8 mouse cellular contexts compared by ENCODE assay signal in the genomic region with DNA sequence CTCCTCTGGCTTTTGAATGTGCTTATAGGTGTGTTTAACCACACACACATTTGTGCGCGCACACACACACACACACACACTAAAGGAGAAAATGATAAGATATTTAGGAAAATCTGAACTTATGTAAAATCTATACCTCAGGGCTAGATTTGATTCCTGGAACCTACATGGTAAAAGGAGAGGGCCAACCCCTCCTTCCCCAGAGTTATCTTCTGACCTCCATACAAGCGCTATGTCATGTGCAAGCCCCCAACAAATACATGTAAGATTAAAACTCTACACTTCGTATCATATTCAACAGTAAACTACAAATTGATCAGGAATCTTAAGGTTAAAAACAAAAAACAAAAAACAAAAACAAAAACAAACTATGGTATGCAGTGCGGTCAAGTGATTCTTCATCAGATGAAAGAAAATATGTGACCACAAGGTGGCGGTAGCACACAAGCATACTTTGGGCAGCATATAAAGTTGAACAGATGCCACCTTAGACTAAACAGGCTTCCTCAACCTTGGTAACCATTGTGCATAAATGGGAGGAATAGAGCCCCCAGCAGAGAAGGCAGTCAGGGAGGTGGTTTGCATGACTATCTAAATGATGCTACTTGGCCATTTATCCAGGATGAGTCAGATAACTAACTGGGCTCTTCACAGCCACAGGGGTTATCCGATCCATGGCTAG. TPM values are rescaled to one million over a fixed set of nuclear protein-coding genes. Genes with fewer than 3 reads are reported as not detected.
A peak's percentile ranks its signal among the peaks of the same experiment; 100 is the strongest.
DNase-seq lines count a peak whose midpoint lies in the region; ATAC-seq lines count a peak whose summit lies in the region.

No protein-coding gene starts in this region.

- intact Hi-C loops in heart, postnatal 14 days (cut with DNase I) = loop anchor here (1.0 to 10.0 kb wide), 5 partner anchors 79 to 368 kb away; a partner anchor contains a TSS

- peak; percentile 84 for ATAC-seq in neutrophil, adult 5-6 weeks (ENCODE audit: extremely low read depth, insufficient number of reproducible peaks, low FRiP score, poor library complexity, severe bottlenecking)

- peak; percentile 73 for DNase-seq in CD4-positive helper T cell, adult 2 months (ENCODE audit: low read depth, low spot score)
- DNase-seq in T-cell, adult 2 months (ENCODE audit: low spot score) = peak; percentile 61
- peak; percentile 83 for DNase-seq in embryo, embryonic 10.5 days (ENCODE audit: low spot score)
- DNase-seq in heart, postnatal 14 days = peak; percentile 49 to 79
- peak; percentile 62 to 72 for DNase-seq in kidney, postnatal 4 days
- DNase-seq in lung, adult 18-20 months = peak; percentile 16 to 61
- DNase-seq in urinary bladder, postnatal 36 days (ENCODE audit: low spot score in 2 of 2) = peak; percentile 32 to 39

RNA-seq across cellular contexts. Expression of a gene that starts 6.9 kb away (rescaled TPM):
- 10 to 100 TPM; 14.3 to 15.3 TPM for total RNA-seq in heart, postnatal 14 days (2021)
- 37.8 and 56.6 TPM in 2 replicates for total RNA-seq in neutrophil, adult 5-6 weeks (2017)

RNA-seq across cellular contexts. Expression of a gene that starts 25.6 kb away (rescaled TPM):
- total RNA-seq in heart, postnatal 14 days (2021) = 10 to 100 TPM; 12.4 to 13.1 TPM
- total RNA-seq in neutrophil, adult 5-6 weeks (2017) = 20.0 and 20.1 TPM in 2 replicates

RNA-seq across cellular contexts. Expression of a gene that starts 54.3 kb away (rescaled TPM):
- 10 to 100 TPM; 32.2 to 36.1 TPM for total RNA-seq in heart, postnatal 14 days (2021)
- total RNA-seq in neutrophil, adult 5-6 weeks (2017) = 21.5 and 29.0 TPM in 2 replicates

Comparison
In these comparisons a context has a peak if more than half of its experiments do, and no peak if none do; other contexts are left out.
1. Peak in every context shown above with its lines: DNase-seq and ATAC-seq.